22 mouse cellular contexts compared by ENCODE assay signal in the genomic region with DNA sequence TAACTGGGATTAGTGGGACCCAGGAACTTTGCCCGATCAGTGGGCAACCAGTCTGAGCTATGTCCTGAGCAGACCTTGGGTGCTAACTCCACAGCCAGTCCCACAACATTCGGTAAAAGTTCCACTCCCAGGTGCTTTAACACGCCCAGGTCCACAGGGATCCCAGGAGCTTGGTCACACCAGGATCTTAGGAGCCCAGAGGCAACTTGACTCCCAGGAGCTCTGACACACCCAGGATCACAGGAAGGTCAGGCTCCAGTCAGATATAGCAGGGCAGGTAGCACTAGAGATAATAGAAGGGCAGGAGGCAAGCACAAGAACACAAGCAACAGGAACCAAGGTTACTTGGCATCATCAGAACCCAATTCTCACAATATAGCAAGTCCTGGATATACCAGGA. TPM values are rescaled to one million over a fixed set of nuclear protein-coding genes. Genes with fewer than 3 reads are reported as not detected.
DNase-seq lines count a peak whose midpoint lies in the region; ATAC-seq and TF ChIP-seq lines count a peak whose summit lies in the region.
"Had no signal": no experiment of that assay in that cellular context is flagged by ENCODE, and none has a peak within 500 bp of the region (broad histone marks: within the 10 kb centered on the region; RNA-seq: fewer than 3 reads in every experiment).

No protein-coding gene starts in this region.

- TF ChIP-seq POLR2A in small intestine, adult 2 months (IDR thresholded peaks at IDR 0.05; ENCODE audit: low read depth, low read length): no peak

- no peaks in the 10 kb centered on the region for H3K4me1 ChIP-seq in intestine, embryonic 15.5 days (replicated peaks)
- H3K4me1 ChIP-seq in intestine, postnatal 0 days (replicated peaks; ENCODE audit: control insufficient read depth, insufficient read depth, low read length): no peaks in the 10 kb centered on the region
- peaks cover 18% of the 10 kb centered on the region; the same call in 1 of the 2 replicates for H3K4me1 ChIP-seq in small intestine, adult 2 months (ENCODE audit: control insufficient read depth, insufficient read depth, insufficient read length, low read length)
- H3K4me1 ChIP-seq: embryonic facial prominence, embryonic 10.5 days; embryonic facial prominence, embryonic 12.5 days; forebrain, embryonic 13.5 days had no signal

- no peaks in the 10 kb centered on the region for H3K36me3 ChIP-seq in intestine, embryonic 15.5 days
- no peaks in the 10 kb centered on the region for H3K36me3 ChIP-seq in intestine, postnatal 0 days (ENCODE audit: control insufficient read depth, insufficient read depth)
- no peaks in the 10 kb centered on the region for H3K36me3 ChIP-seq in small intestine, adult 2 months (ENCODE audit: control insufficient read depth, insufficient read depth, low read length)
- H3K36me3 ChIP-seq: embryonic facial prominence, embryonic 10.5 days; embryonic facial prominence, embryonic 12.5 days; G1E had no signal

- 71% methylated on average over 3 of the region's 3 CpGs for WGBS in intestine, embryonic 15.5 days
- 42% methylated on average over 3 of the region's 3 CpGs for WGBS in intestine, postnatal 0 days
- 43% methylated on average over 3 of the region's 3 CpGs for WGBS in small intestine, adult 2 months

- DNase-seq in cerebellum, adult 11 months: no peak
- no peak for DNase-seq in cerebellum, adult 9-11 months
- DNase-seq: adrenal gland, adult 8-10 months; adrenal gland, postnatal 14 days; adrenal gland, postnatal 36 days; B cell, adult 2 months; cerebellum, adult 18-20 months; cerebellum, adult 8-10 months; cerebellum, postnatal 10 days; cerebellum, postnatal 25 days had no signal

- H3K27ac ChIP-seq in intestine, embryonic 15.5 days: no peak overlapping the region
- no peak overlapping the region for H3K27ac ChIP-seq in intestine, postnatal 0 days (ENCODE audit: low read depth, low read length)
- H3K27ac ChIP-seq in small intestine, adult 2 months (ENCODE audit: insufficient read depth, low read depth, low read length): peak overlapping the region; percentile 86
- H3K27ac ChIP-seq: embryonic facial prominence, embryonic 10.5 days; embryonic facial prominence, embryonic 12.5 days; forebrain, embryonic 13.5 days had no signal

- H3K4me2 ChIP-seq in intestine, embryonic 15.5 days (replicated peaks): no peak overlapping the region
- H3K4me2 ChIP-seq in intestine, postnatal 0 days (replicated peaks; ENCODE audit: low read depth): no peak overlapping the region; the same call in 1 of the 2 replicates
- H3K4me2 ChIP-seq: embryonic facial prominence, embryonic 12.5 days; forebrain, embryonic 13.5 days had no signal

- peak; percentile 58 for ATAC-seq in intestine, embryonic 15.5 days
- ATAC-seq in intestine, postnatal 0 days: no peak
- ATAC-seq: activated CD4-positive, CD25-positive, alpha-beta regulatory T cell, adult 4 months; CD4-positive, CD25-positive, alpha-beta regulatory T cell, adult 4 months; forebrain, embryonic 13.5 days; forebrain, embryonic 16.5 days; Patski had no signal

- no peak for TF ChIP-seq CTCF in intestine, postnatal 0 days (IDR thresholded peaks at IDR 0.05; ENCODE audit: low read depth)
- TF ChIP-seq CTCF in small intestine, adult 2 months (IDR thresholded peaks at IDR 0.05; ENCODE audit: extremely low read depth, insufficient read length, insufficient replicate concordance, low read depth, low read length): no peak

- no peaks in the 10 kb centered on the region for H3K9me3 ChIP-seq in intestine, embryonic 15.5 days
- H3K9me3 ChIP-seq in intestine, postnatal 0 days (ENCODE audit: control insufficient read depth): no peaks in the 10 kb centered on the region
- H3K9me3 ChIP-seq: embryonic facial prominence, embryonic 10.5 days; embryonic facial prominence, embryonic 12.5 days; forebrain, embryonic 13.5 days; G1E had no signal

- no peaks in the 10 kb centered on the region for H3K27me3 ChIP-seq in intestine, embryonic 15.5 days (replicated peaks)
- no peaks in the 10 kb centered on the region for H3K27me3 ChIP-seq in intestine, postnatal 0 days (replicated peaks; ENCODE audit: control insufficient read depth, insufficient read depth, low read length)
- no peaks in the 10 kb centered on the region for H3K27me3 ChIP-seq in small intestine, adult 2 months (ENCODE audit: control insufficient read depth, insufficient read depth, low read length)
- H3K27me3 ChIP-seq: CH12.LX; embryonic facial prominence, embryonic 12.5 days; forebrain, embryonic 13.5 days had no signal

- no peak overlapping the region for H3K4me3 ChIP-seq in intestine, embryonic 15.5 days (replicated peaks)
- no peak overlapping the region for H3K4me3 ChIP-seq in intestine, postnatal 0 days (ENCODE audit: low read depth, low read length)
- no peak overlapping the region for H3K4me3 ChIP-seq in small intestine, adult 2 months (ENCODE audit: low read depth, low read length)
- H3K4me3 ChIP-seq: embryonic facial prominence, embryonic 10.5 days; embryonic facial prominence, embryonic 12.5 days; forebrain, embryonic 13.5 days had no signal

- H3K9ac ChIP-seq in intestine, embryonic 15.5 days: no peak overlapping the region
- no peak overlapping the region for H3K9ac ChIP-seq in intestine, postnatal 0 days (ENCODE audit: low read depth, low read length)
- H3K9ac ChIP-seq: embryonic facial prominence, embryonic 12.5 days; forebrain, embryonic 13.5 days had no signal

RNA-seq across cellular contexts. Expression of gene Rc3h1, which starts 48.1 kb away (rescaled TPM):
- 7.5 and 8.0 TPM in 2 replicates for polyA plus RNA-seq in intestine, embryonic 15.5 days (2015; fragmentation: Nextera tagmentation; extraction: Ambion mirVana)
- polyA plus RNA-seq in intestine, postnatal 0 days (2015; fragmentation: Nextera tagmentation; extraction: Ambion mirVana): 3.8 and 4.0 TPM in 2 replicates
- 5.6 and 12.3 TPM in 2 replicates for polyA plus RNA-seq in small intestine, adult 2 months (2012; rRNA removed)
